Mouse (Mus musculus): ENCODE measurements around the gene Sesn3. TPM values are rescaled to one million over a fixed set of nuclear protein-coding genes. Genes with fewer than 3 reads are reported as not detected.

The Sesn3 gene
- polyA plus RNA-seq, 1 experiment from 2014 or later, result 13.6 TPM

- Histone ChIP-seq H3K9me3 (no peaks in the 10 kb centered on the region), H3K4me3 (no peak overlapping the region), H3K36me3 (no peaks in the 10 kb centered on the region), H3K27me3 (ENCODE audit: insufficient read depth, poor library complexity, severe bottlenecking) (no peaks in the 10 kb centered on the region), H3K4me1 (no peaks in the 10 kb centered on the region), H3K27ac (no peak overlapping the region)
- WGBS, result 66% methylated on average over 4 of the region's 4 CpGs
- DNase-seq (ENCODE audit: low spot score), result no peak
Observed at GRCm38 (mm10) chr9:14262568-14262972, 12.3 kb upstream of the Sesn3 start.

GRCm38 (mm10) chr9:14266470-14266869, 8.4 kb upstream of the Sesn3 start:
- no peak overlapping the region for H3K4me3 ChIP-seq
- 10% methylated on average over 2 of the region's 2 CpGs for WGBS

GRCm38 (mm10) chr9:14268578-14268977, 6.3 kb upstream of the Sesn3 start:
- DNase-seq (ENCODE audit: low spot score), result no peak
- H3K4me1 ChIP-seq, result no peaks in the 10 kb centered on the region
- WGBS, result 78% methylated on average over 2 of the region's 2 CpGs

More at GRCm38 (mm10) chr9:14266470-14266869, 8.4 kb upstream of the Sesn3 start:
- Histone ChIP-seq H3K27ac (no peak overlapping the region), H3K27me3 (ENCODE audit: insufficient read depth, poor library complexity, severe bottlenecking) (no peaks in the 10 kb centered on the region), H3K9me3 (no peaks in the 10 kb centered on the region), H3K36me3 (no peaks in the 10 kb centered on the region), H3K4me1 (no peaks in the 10 kb centered on the region)
- DNase-seq (ENCODE audit: low spot score), result no peak

GRCm38 (mm10) chr9:14272921-14273320, 1.9 kb upstream of the Sesn3 start:
- Histone ChIP-seq H3K4me1 (peaks cover 8% of the 10 kb centered on the region; the same call in 1 of the 2 replicates), H3K27ac (no peak overlapping the region), H3K9me3 (no peaks in the 10 kb centered on the region), H3K27me3 (ENCODE audit: insufficient read depth, poor library complexity, severe bottlenecking) (no peaks in the 10 kb centered on the region), H3K4me3 (no peak overlapping the region), H3K36me3 (no peaks in the 10 kb centered on the region)
- 63% methylated on average over 1 of the region's 1 CpGs for WGBS
- no peak for DNase-seq (ENCODE audit: low spot score)

More at GRCm38 (mm10) chr9:14268578-14268977, 6.3 kb upstream of the Sesn3 start:
- H3K27ac ChIP-seq, result no peak overlapping the region
- H3K9me3 ChIP-seq, result no peaks in the 10 kb centered on the region
- H3K27me3 ChIP-seq (ENCODE audit: insufficient read depth, poor library complexity, severe bottlenecking), result no peaks in the 10 kb centered on the region
- no peak overlapping the region for H3K4me3 ChIP-seq
- H3K36me3 ChIP-seq, result no peaks in the 10 kb centered on the region

- peak overlapping the region; percentile 89 for H3K27ac ChIP-seq
- H3K9me3 ChIP-seq, result no peaks in the 10 kb centered on the region
- peak overlapping the region; percentile 86 for H3K4me3 ChIP-seq
- 31% methylated on average over 5 of the region's 5 CpGs for WGBS
- no peak for DNase-seq (ENCODE audit: low spot score)
- H3K27me3 ChIP-seq (ENCODE audit: insufficient read depth, poor library complexity, severe bottlenecking), result no peaks in the 10 kb centered on the region
- H3K36me3 ChIP-seq, result no peaks in the 10 kb centered on the region
- H3K4me1 ChIP-seq, result peaks cover 8% of the 10 kb centered on the region; the same call in 1 of the 2 replicates
Observed at GRCm38 (mm10) chr9:14274586-14274985, 281 bp upstream of the Sesn3 start.

- no peaks in the 10 kb centered on the region for H3K27me3 ChIP-seq (ENCODE audit: insufficient read depth, poor library complexity, severe bottlenecking)
- no peaks in the 10 kb centered on the region for H3K36me3 ChIP-seq
- H3K27ac ChIP-seq, result peak overlapping the region; percentile 92
- DNase-seq (ENCODE audit: low spot score), result peak; percentile 99
- H3K4me1 ChIP-seq, result peaks cover 8% of the 10 kb centered on the region; the same call in 1 of the 2 replicates
- H3K9me3 ChIP-seq, result no peaks in the 10 kb centered on the region
- under 1% methylated on average over 47 of the region's 54 CpGs for WGBS
- H3K4me3 ChIP-seq, result peak overlapping the region; percentile 86
Observed at GRCm38 (mm10) chr9:14275792-14276480, 1.1 kb downstream of the Sesn3 start.

GRCm38 (mm10) chr9:14276481-14277287, 1.8 kb downstream of the Sesn3 start:
- Histone ChIP-seq H3K9me3 (no peaks in the 10 kb centered on the region), H3K4me3 (peak overlapping the region; percentile 86), H3K36me3 (no peaks in the 10 kb centered on the region), H3K4me1 (peaks cover 8% of the 10 kb centered on the region; the same call in 1 of the 2 replicates), H3K27me3 (ENCODE audit: insufficient read depth, poor library complexity, severe bottlenecking) (no peaks in the 10 kb centered on the region), H3K27ac (peak overlapping the region; percentile 92)
- DNase-seq (ENCODE audit: low spot score), result peak; percentile 86
- WGBS, result under 1% methylated on average over 50 of the region's 61 CpGs

- Histone ChIP-seq H3K9me3 (no peaks in the 10 kb centered on the region), H3K36me3 (no peaks in the 10 kb centered on the region), H3K4me3 (peak overlapping the region; percentile 86), H3K27me3 (ENCODE audit: insufficient read depth, poor library complexity, severe bottlenecking) (no peaks in the 10 kb centered on the region), H3K4me1 (peaks cover 8% of the 10 kb centered on the region; the same call in 1 of the 2 replicates), H3K27ac (peak overlapping the region; percentile 92; the same call in 1 of the 2 replicates)
- no peak for DNase-seq (ENCODE audit: low spot score)
- 3% methylated on average over 7 of the region's 7 CpGs for WGBS
Observed at GRCm38 (mm10) chr9:14277365-14277991, 2.6 kb downstream of the Sesn3 start.

GRCm38 (mm10) chr9:14280696-14281095, 5.8 kb downstream of the Sesn3 start:
- no peak for DNase-seq (ENCODE audit: low spot score)
- Histone ChIP-seq H3K27me3 (ENCODE audit: insufficient read depth, poor library complexity, severe bottlenecking) (no peaks in the 10 kb centered on the region), H3K36me3 (no peaks in the 10 kb centered on the region), H3K27ac (no peak overlapping the region), H3K9me3 (no peaks in the 10 kb centered on the region), H3K4me1 (peaks cover 12% of the 10 kb centered on the region), H3K4me3 (no peak overlapping the region)
- 96% methylated on average over 1 of the region's 1 CpGs for WGBS

GRCm38 (mm10) chr9:14285036-14285435, 10.2 kb downstream of the Sesn3 start:
- Histone ChIP-seq H3K36me3 (no peaks in the 10 kb centered on the region), H3K4me1 (peaks cover 12% of the 10 kb centered on the region), H3K27me3 (ENCODE audit: insufficient read depth, poor library complexity, severe bottlenecking) (no peaks in the 10 kb centered on the region), H3K9me3 (no peaks in the 10 kb centered on the region), H3K4me3 (no peak overlapping the region), H3K27ac (no peak overlapping the region)
- whole genome bisulfite sequencing, result 48% methylated on average over 3 of the region's 3 CpGs
- DNase-seq (ENCODE audit: low spot score), result no peak

- Histone ChIP-seq H3K27ac (no peak overlapping the region), H3K27me3 (ENCODE audit: insufficient read depth, poor library complexity, severe bottlenecking) (no peaks in the 10 kb centered on the region), H3K9me3 (no peaks in the 10 kb centered on the region), H3K4me1 (peaks cover 12% of the 10 kb centered on the region), H3K4me3 (no peak overlapping the region), H3K36me3 (no peaks in the 10 kb centered on the region)
- no peak for DNase-seq (ENCODE audit: low spot score)
- WGBS, result 89% methylated on average over 1 of the region's 1 CpGs
Observed at GRCm38 (mm10) chr9:14287234-14287633, 12.4 kb downstream of the Sesn3 start.

- peaks cover 13% of the 10 kb centered on the region for H3K4me1 ChIP-seq
- H3K36me3 ChIP-seq, result no peaks in the 10 kb centered on the region
- DNase-seq (ENCODE audit: low spot score), result no peak
- H3K9me3 ChIP-seq, result no peaks in the 10 kb centered on the region
- no peaks in the 10 kb centered on the region for H3K27me3 ChIP-seq (ENCODE audit: insufficient read depth, poor library complexity, severe bottlenecking)
- no peak overlapping the region for H3K4me3 ChIP-seq
- H3K27ac ChIP-seq, result no peak overlapping the region
Observed at GRCm38 (mm10) chr9:14288500-14288899, 13.6 kb downstream of the Sesn3 start.

- WGBS, result 91% methylated on average over 1 of the region's 1 CpGs
Observed at GRCm38 (mm10) chr9:14293866-14294265, 19.0 kb downstream of the Sesn3 start.

More at GRCm38 (mm10) chr9:14293866-14294265, 19.0 kb downstream of the Sesn3 start:
- H3K4me1 ChIP-seq, result peaks cover 4% of the 10 kb centered on the region; the same call in 1 of the 2 replicates
- no peaks in the 10 kb centered on the region for H3K36me3 ChIP-seq
- H3K27me3 ChIP-seq (ENCODE audit: insufficient read depth, poor library complexity, severe bottlenecking), result no peaks in the 10 kb centered on the region
- no peaks in the 10 kb centered on the region for H3K9me3 ChIP-seq
- no peak overlapping the region for H3K4me3 ChIP-seq
- H3K27ac ChIP-seq, result no peak overlapping the region
- no peak for DNase-seq (ENCODE audit: low spot score)

Measured in heart, embryonic 10.5 days (tissue).